8 mouse cellular contexts compared by ENCODE assay signal in the genomic region with DNA sequence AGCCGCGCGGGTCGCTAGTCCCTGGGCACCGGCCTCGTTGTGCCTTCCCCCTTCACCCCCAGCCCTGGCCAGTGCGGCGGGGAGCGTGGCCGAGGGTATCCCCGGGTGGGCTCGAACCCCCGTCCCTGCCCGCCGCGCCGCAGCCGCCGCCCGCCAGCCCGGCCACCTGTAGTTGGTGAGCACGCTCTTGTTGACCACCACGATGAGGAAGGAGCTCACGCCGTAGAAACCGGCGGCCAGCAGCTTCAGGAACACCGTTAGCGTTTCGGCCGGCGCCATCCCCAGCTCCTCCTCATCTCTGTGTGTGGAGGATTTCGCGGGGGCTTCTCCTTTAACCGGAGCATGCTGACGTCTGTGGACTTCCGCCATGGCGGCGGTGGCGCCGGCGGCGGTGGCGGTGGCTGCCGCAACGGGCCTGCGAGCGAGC. TPM values are rescaled to one million over a fixed set of nuclear protein-coding genes. Genes with fewer than 3 reads are reported as not detected.
DNase-seq lines count a peak whose midpoint lies in the region; ATAC-seq and TF ChIP-seq lines count a peak whose summit lies in the region.

No protein-coding gene starts in this region.

- peaks cover 3% of the 10 kb centered on the region; the same call in 1 of the 2 replicates for H3K36me3 ChIP-seq in hindbrain, embryonic 16.5 days (ENCODE audit: control insufficient read depth, insufficient read depth, low read length)

- ATAC-seq in hindbrain, embryonic 16.5 days: peak; percentile 78
- peak; percentile 76 for ATAC-seq in megakaryocyte, adult 5-6 weeks (ENCODE audit: poor library complexity, severe bottlenecking)

- intact Hi-C loops in left cerebral cortex, adult 2 months (cut with DNase I): loop anchor here (2.0 kb wide), 2 partner anchors 36 to 98 kb away; a partner anchor contains a TSS

- H3K9me3 ChIP-seq in hindbrain, embryonic 16.5 days (ENCODE audit: control insufficient read depth, low read length): no peaks in the 10 kb centered on the region

- under 1% methylated on average over 45 of the region's 48 CpGs for WGBS in hindbrain, embryonic 16.5 days

- peaks cover 13% of the 10 kb centered on the region for H3K4me1 ChIP-seq in hindbrain, embryonic 16.5 days (ENCODE audit: control insufficient read depth, insufficient read depth, low read depth, low read length)

- no peak for TF ChIP-seq CTCF in left cerebral cortex, adult 2 months (IDR thresholded peaks at IDR 0.05)

- peak overlapping the region; percentile 65 for H3K4me2 ChIP-seq in hindbrain, embryonic 16.5 days (ENCODE audit: low read length)

- DNase-seq in NIH3T3 (ENCODE audit: low read depth): peak; percentile 79
- DNase-seq in cerebellum, postnatal 4 days (ENCODE audit: low spot score in 2 of 2): peak; percentile 36 to 73
- DNase-seq in gastrocnemius, adult 18-20 months (ENCODE audit: low spot score): peak; percentile 68
- DNase-seq in left cerebral cortex, adult 2 months (ENCODE audit: extremely low spot score in 1 of 2, low spot score in 2 of 2): peak; percentile 71 to 75
- peak; percentile 81 for DNase-seq in right cerebral cortex, adult 18-20 months
- peak; percentile 72 for DNase-seq in urinary bladder, adult 2 months (ENCODE audit: low spot score)

- H3K4me3 ChIP-seq in hindbrain, embryonic 16.5 days (ENCODE audit: low read length): peak overlapping the region; percentile 90
- H3K4me3 ChIP-seq in left cerebral cortex, adult 2 months: peak overlapping the region; percentile 74

- H3K9ac ChIP-seq in hindbrain, embryonic 16.5 days (ENCODE audit: low read depth, low read length): peak overlapping the region; percentile 100

- peak overlapping the region; percentile 100 for H3K27ac ChIP-seq in hindbrain, embryonic 16.5 days (ENCODE audit: low read depth, low read length)
- H3K27ac ChIP-seq in left cerebral cortex, adult 2 months: peak overlapping the region; percentile 96

- no peaks in the 10 kb centered on the region for H3K27me3 ChIP-seq in hindbrain, embryonic 16.5 days (replicated peaks; ENCODE audit: control insufficient read depth, insufficient read depth, low read length)

RNA-seq across cellular contexts. Expression of a gene that starts 0.5 kb away (rescaled TPM):
- 1 to 10 TPM; 6.0 to 7.4 TPM for total RNA-seq in gastrocnemius, adult 18-20 months (2021)
- polyA plus RNA-seq in hindbrain, embryonic 16.5 days (2015; fragmentation: Nextera tagmentation; extraction: Ambion mirVana): 6.9 and 7.5 TPM in 2 replicates
- total RNA-seq in left cerebral cortex, adult 2 months (2021): 10 to 100 TPM; 12.7 to 12.8 TPM
- 7.2 and 10.7 TPM in 2 replicates for total RNA-seq in megakaryocyte, adult 5-6 weeks (2015)
- total RNA-seq in megakaryocyte, adult 5-6 weeks (2017): 2.7 and 4.1 TPM in 2 replicates
- polyA plus RNA-seq in urinary bladder, adult 2 months (2012; rRNA removed): 10.2 and 12.1 TPM in 2 replicates

Comparison
In these comparisons a context has a peak if more than half of its experiments do, and no peak if none do; other contexts are left out.
1. Peak in every context shown above with its lines: DNase-seq, ATAC-seq, H3K4me3 ChIP-seq and H3K27ac ChIP-seq.